Mouse (Mus musculus): ENCODE data around the gene Asb8. TPM values are rescaled to one million over a fixed set of nuclear protein-coding genes. Genes with fewer than 3 reads are reported as not detected.

Gene Asb8
- polyA plus RNA-seq, 1 experiment from 2014 or later, result 37.2 TPM

DNA sequence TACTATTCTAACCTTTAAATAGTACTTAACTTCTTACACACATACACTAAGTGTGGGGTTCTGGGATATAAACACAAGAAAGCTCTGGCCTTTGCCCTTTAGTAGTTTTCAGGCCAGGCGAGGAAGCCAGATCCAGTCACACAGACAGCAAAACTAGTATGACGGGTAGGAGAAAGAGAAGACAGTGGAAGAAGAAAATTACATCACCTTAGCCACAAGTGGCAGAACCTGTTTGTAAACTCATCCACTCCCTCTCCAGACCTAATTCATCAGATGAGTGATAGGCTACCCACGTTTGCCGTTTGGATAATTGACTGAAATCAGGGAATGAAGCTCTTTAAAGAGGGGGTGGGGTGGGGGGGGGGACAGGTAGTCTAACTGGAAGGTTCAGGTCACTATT is 73.6 kb downstream of the Asb8 start:
- peak overlapping the region; percentile 71 for H3K4me2 ChIP-seq
- no peak for DNase-seq (ENCODE audit: low spot score)
- H3K27me3 ChIP-seq (replicated peaks; ENCODE audit: control insufficient read depth, insufficient read depth, low read length), result no peaks in the 10 kb centered on the region
- H3K36me3 ChIP-seq (ENCODE audit: control insufficient read depth, insufficient read depth, low read length), result no peaks in the 10 kb centered on the region; the same call in 1 of the 2 replicates
- 28% methylated on average over 4 of the region's 4 CpGs for WGBS
- H3K9ac ChIP-seq (ENCODE audit: low read depth, low read length), result peak overlapping the region; percentile 55
- no peak for ATAC-seq (replicated peaks; ENCODE audit: low FRiP score)
- H3K4me3 ChIP-seq (ENCODE audit: low read depth, low read length), result peak overlapping the region; percentile 79
- H3K9me3 ChIP-seq (ENCODE audit: control insufficient read depth, low read length), result no peaks in the 10 kb centered on the region
- H3K27ac ChIP-seq (ENCODE audit: low read depth, low read length), result peak overlapping the region; percentile 92
- peaks cover 7% of the 10 kb centered on the region for H3K4me1 ChIP-seq (replicated peaks; ENCODE audit: control insufficient read depth, insufficient read depth, low read length)

DNA sequence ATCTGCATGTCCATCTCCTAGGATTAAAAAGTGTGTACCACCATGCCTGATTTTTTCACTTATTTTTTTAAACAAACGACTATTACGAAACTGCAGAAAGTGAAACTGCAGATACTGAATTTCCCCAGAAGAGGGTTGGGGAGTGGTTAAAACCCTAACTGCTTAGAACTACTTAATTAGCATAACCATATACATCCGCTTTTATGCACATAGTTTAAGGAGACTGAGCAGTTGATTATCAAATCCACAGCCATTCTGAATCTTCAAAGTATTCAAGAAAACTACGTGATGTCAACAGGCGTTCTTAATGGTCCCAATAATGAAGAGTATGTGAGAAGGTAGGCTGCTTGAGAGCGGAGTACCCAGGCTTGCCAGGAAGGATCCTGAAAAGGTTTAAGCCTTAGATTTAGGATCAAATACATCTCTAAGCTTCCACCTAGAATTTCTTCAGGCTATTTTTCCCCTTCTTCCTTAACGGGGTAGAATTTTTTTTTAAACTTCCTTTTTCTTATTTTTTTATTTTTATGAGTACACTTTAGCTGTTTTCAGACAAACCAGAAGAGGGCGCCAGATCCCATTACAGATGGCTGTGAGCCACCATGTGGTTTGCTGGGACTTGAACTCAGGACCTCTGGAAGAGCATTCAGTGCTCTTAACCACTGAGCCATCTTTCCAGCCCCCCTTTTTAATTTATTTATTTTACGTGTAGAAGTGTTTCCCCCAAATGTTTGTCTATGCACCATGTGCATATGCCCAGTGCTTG is 75.8 kb downstream of the Asb8 start:
- Histone ChIP-seq H3K27me3 (replicated peaks; ENCODE audit: control insufficient read depth, insufficient read depth, low read length) (no peaks in the 10 kb centered on the region), H3K4me3 (ENCODE audit: low read depth, low read length) (no peak overlapping the region)
- DNase-seq (ENCODE audit: low spot score), result no peak

DNA sequence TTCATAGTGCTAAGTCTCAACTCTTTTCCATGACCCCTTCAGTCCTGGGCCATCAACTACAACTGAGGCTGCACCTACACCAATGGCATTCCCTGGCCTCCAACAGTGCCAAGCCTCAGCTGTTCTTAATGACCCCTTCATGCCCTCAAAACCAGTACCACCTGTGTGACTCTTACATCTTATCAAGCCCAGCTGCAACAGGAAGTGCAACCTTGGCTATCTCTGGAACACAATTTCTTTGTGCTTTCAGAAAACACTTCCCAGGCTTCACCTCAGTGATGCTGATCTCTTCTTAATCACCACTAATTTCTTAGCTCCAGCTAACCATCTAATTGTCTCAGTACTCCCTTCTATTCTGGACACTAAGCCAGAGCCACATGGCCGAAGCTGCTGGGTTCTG is 76.5 kb downstream of the Asb8 start:
- no peak overlapping the region for H3K27ac ChIP-seq (ENCODE audit: low read depth, low read length)
- peaks cover 4% of the 10 kb centered on the region for H3K36me3 ChIP-seq (ENCODE audit: control insufficient read depth, insufficient read depth, low read length)
- DNase-seq (ENCODE audit: low spot score) (no peak), ATAC-seq (replicated peaks; ENCODE audit: low FRiP score) (no peak)
- no peaks in the 10 kb centered on the region for H3K9me3 ChIP-seq (ENCODE audit: control insufficient read depth, low read length)
- H3K9ac ChIP-seq (ENCODE audit: low read depth, low read length), result no peak overlapping the region
- WGBS, result 86% methylated on average over 1 of the region's 1 CpGs
- H3K4me1 ChIP-seq (replicated peaks; ENCODE audit: control insufficient read depth, insufficient read depth, low read length), result peaks cover 7% of the 10 kb centered on the region
- H3K27me3 ChIP-seq (replicated peaks; ENCODE audit: control insufficient read depth, insufficient read depth, low read length), result no peaks in the 10 kb centered on the region
- H3K4me3 ChIP-seq (ENCODE audit: low read depth, low read length), result no peak overlapping the region
- H3K4me2 ChIP-seq, result no peak overlapping the region

More for the DNA sequence above, 75.8 kb downstream of the Asb8 start:
- ATAC-seq (replicated peaks; ENCODE audit: low FRiP score), result no peak
- Histone ChIP-seq H3K9ac (ENCODE audit: low read depth, low read length) (no peak overlapping the region), H3K4me1 (replicated peaks; ENCODE audit: control insufficient read depth, insufficient read depth, low read length) (peaks cover 7% of the 10 kb centered on the region), H3K27ac (ENCODE audit: low read depth, low read length) (no peak overlapping the region), H3K9me3 (ENCODE audit: control insufficient read depth, low read length) (no peaks in the 10 kb centered on the region), H3K4me2 (no peak overlapping the region), H3K36me3 (ENCODE audit: control insufficient read depth, insufficient read depth, low read length) (peaks cover 3% of the 10 kb centered on the region)
- WGBS, result 73% methylated on average over 9 of the region's 9 CpGs

Other genes starting within 250 kb of the Asb8 start
- gene Tmem106c, start 201.4 kb downstream of the Asb8 start, polyA plus RNA-seq (2014; fragmentation: Nextera tagmentation; extraction: Ambion mirVana), result 25.7 and 28.0 TPM in 2 replicates
- gene Col2a1, start 160.9 kb downstream of the Asb8 start, polyA plus RNA-seq (2014; fragmentation: Nextera tagmentation; extraction: Ambion mirVana), result 6.5 and 7.0 TPM in 2 replicates
- 37.2 and 42.5 TPM in 2 replicates for gene Pfkm, start 73.0 kb downstream of the Asb8 start, polyA plus RNA-seq (2014; fragmentation: Nextera tagmentation; extraction: Ambion mirVana)
- gene Senp1, start 71.9 kb downstream of the Asb8 start, polyA plus RNA-seq (2014; fragmentation: Nextera tagmentation; extraction: Ambion mirVana), result 37.9 and 38.6 TPM in 2 replicates
- not detected in 2 replicates for gene Ccdc184, start 1.5 kb upstream of the Asb8 start, polyA plus RNA-seq (2014; fragmentation: Nextera tagmentation; extraction: Ambion mirVana)
- not detected in 2 replicates for gene Olfr288, start 29.9 kb upstream of the Asb8 start, polyA plus RNA-seq (2014; fragmentation: Nextera tagmentation; extraction: Ambion mirVana)
- not detected in 2 replicates for gene Gm44579, start 55.4 kb upstream of the Asb8 start, polyA plus RNA-seq (2014; fragmentation: Nextera tagmentation; extraction: Ambion mirVana)
- not detected in 2 replicates for gene Olfr287, start 55.4 kb upstream of the Asb8 start, polyA plus RNA-seq (2014; fragmentation: Nextera tagmentation; extraction: Ambion mirVana)
- gene Olfr286, start 68.8 kb upstream of the Asb8 start, polyA plus RNA-seq (2014; fragmentation: Nextera tagmentation; extraction: Ambion mirVana), result not detected in 2 replicates
- not detected in 2 replicates for gene H1fnt, start 91.7 kb upstream of the Asb8 start, polyA plus RNA-seq (2014; fragmentation: Nextera tagmentation; extraction: Ambion mirVana)
- gene Zfp641, start 130.5 kb upstream of the Asb8 start, polyA plus RNA-seq (2014; fragmentation: Nextera tagmentation; extraction: Ambion mirVana), result 0.18 and 0.27 TPM in 2 replicates
- gene Olfr285, start 151.7 kb upstream of the Asb8 start, polyA plus RNA-seq (2014; fragmentation: Nextera tagmentation; extraction: Ambion mirVana), result not detected in 2 replicates
- gene Olfr284, start 175.4 kb upstream of the Asb8 start, polyA plus RNA-seq (2014; fragmentation: Nextera tagmentation; extraction: Ambion mirVana), result not detected in 2 replicates
- not detected in 2 replicates for gene Olfr283, start 215.3 kb upstream of the Asb8 start, polyA plus RNA-seq (2014; fragmentation: Nextera tagmentation; extraction: Ambion mirVana)